Mouse (Mus musculus): Measurements from ENCODE around the gene Mrpl53.

Gene Mrpl53

DNA sequence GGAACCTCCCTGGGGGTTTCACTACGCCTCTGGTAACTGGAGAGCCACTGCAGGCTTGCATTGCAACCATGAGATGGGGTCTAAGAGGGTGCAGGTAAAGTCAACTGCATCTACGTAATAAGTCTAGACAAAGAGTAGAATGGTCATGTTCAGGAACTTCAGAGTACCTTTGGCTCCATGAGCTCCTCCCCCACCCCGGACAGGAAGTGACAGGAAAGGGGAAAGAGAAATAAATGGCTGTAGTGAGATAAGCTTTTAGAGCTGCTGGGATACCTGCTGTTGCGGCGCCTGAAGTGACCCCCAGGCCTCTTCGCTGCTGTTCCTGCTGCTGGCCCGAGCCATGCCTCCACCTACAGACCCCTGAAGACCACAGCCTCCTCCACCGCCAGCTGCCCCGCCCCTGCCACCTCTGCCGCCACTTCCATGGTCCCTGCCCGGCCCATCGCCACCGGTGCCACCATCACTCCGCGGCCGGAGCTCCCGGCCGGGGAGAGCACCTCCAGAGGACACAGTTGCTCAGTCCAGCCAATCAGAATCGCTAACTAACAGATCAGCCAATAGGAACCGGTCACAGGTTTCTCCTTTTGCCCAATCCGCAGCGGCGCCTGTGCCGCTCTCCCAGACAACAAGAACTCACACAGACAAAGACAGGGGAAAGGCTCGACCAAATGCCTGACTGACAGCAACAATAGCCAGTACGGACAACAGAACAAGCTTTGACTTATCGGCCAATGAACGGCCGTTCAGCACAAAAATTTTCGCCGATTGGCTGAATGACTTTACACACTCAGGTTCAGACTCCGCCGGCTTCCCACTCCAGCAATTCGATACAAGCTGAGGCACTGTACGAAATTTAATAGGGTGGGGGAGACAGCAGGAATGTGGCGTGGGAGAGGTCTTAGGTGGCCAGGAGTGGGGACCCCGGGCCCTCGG is 12.4 kb downstream of the Mrpl53 start, which contains the start of gene Wbp1:
Wbp1 (minus strand) TSS at position 630 of the 933 bp plus-strand sequence.
- peak; percentile 88 to 94 for DNase-seq (ENCODE audit: low spot score in 2 of 2)

GRCm38 (mm10) chr6:83121863-83122710 is 13.2 kb downstream of the Mrpl53 start:
- peak in 1 of 2 experiments; percentile 37 for DNase-seq (ENCODE audit: low spot score in 2 of 2)

DNA sequence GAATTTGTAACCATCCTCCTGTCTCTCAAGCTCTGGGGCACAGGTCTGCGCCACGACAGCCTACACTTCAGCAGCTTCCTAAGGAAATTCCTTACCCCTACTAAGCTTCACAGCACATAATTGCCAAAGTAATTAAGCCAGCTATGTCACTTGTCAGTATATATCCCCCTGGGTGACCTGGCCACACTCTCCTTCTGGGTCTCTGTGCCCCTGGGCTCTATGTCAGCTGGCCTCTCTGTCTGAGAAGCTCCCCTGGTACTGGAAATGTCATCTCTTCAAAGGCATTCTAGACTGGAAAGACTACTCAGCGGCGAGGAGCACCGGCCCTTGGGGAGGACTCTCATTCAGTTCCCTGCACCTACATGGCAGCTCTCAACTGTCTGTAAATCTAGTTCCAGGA is 14.1 kb downstream of the Mrpl53 start:
- no peak for DNase-seq (ENCODE audit: low spot score in 2 of 2)

- peak; percentile 84 to 91 for DNase-seq (ENCODE audit: low spot score in 2 of 2)
Measured at GRCm38 (mm10) chr6:83124851-83125312, 16.0 kb downstream of the Mrpl53 start.

DNA sequence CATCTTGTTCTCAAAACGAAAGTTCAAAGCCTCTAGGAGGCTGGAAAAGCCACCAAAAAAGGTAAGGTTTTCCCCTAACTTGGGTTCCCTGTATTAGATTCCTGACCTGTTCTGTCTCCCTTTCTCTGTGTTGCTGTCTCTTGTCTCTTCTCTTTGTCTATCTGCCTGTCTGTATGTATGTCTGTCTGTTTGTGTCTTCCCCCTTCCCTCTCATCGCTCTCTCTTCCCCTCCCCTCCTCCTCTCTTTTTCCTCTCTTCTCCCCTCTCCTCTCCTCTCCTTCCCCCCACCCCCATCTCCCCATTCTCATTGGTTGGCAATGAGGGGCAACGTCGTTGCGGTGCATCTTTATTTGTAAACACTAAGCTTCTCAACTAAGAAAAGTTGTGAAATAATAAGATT is 16.5 kb downstream of the Mrpl53 start, which contains the start of gene Ino80b:
Ino80b (minus strand) TSS at position 101 of the 400 bp plus-strand sequence.
- DNase-seq (ENCODE audit: low spot score in 2 of 2), result no peak

- no peak for DNase-seq (ENCODE audit: low spot score in 2 of 2)
Measured at GRCm38 (mm10) chr6:83127419-83127818, 18.6 kb downstream of the Mrpl53 start.

GRCm38 (mm10) chr6:83131469-83132034 is 22.7 kb downstream of the Mrpl53 start:
- no peak for DNase-seq (ENCODE audit: low spot score in 2 of 2)

- DNase-seq (ENCODE audit: low spot score in 2 of 2), result no peak
Measured at GRCm38 (mm10) chr6:83132176-83132919, 23.5 kb downstream of the Mrpl53 start.

- no peak for DNase-seq (ENCODE audit: low spot score in 2 of 2)
Measured at GRCm38 (mm10) chr6:83134226-83134625, 25.4 kb downstream of the Mrpl53 start.

DNA sequence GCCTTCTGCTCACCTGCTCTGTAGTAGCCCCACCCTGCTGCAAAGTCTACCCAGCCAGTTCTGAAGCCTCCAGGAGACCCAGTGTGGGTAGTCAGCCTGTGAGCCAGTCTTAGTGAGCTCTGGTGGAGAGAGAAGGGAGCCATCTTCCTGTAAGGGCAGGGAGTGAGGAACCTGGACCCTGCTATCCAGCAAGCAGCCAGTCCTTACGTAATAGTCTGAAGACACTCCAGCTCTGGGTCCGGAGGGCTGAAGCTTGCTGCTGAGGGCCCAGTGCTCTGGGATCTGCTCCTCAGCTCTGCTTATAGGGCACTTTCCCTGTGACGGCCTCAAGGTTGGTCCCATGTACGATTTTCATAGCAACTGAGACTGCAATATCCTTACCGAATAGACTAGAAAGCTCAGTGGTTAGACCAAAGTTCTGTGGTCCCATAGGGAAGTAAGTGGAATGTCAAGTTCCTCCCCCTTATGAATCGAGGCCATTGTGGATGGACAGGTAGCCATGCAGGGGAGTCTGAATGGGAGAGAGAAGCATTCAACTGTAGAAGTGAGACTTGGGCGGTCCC is 26.2 kb downstream of the Mrpl53 start, which contains the start of gene Rtkn:
Rtkn (plus strand) TSS at position 513 of the 563 bp plus-strand sequence.
- no peak for DNase-seq (ENCODE audit: low spot score in 2 of 2)

GRCm38 (mm10) chr6:83135571-83136161 is 26.8 kb downstream of the Mrpl53 start:
- DNase-seq (ENCODE audit: low spot score in 2 of 2), result no peak

DNA sequence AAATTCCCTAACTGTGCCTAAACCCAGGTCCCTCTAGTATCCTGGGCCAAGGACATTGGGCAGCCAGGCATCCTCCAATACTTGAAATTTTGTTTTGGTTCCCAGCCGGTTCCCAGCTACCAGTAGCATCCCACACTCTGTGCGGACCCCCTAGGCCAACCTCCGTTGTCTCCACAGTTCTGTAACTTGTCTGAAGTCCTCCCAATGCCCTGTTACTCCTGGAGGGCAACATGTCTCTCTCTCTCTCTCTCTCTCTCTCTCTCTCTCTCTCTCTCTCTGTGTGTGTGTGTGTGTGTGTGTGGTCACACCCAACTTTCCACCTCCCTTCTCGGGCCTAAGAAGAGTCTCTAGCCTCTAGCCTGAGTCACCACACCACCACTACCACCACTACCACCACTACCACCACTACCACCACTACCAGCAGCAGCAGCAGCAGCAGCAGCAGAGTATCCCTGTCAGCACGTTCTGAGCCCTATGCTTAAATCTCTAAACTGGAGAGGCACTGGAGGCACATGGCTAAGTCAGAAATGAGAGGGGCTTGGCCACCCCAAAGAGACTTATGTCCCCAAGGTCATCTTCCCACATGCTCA is 27.5 kb downstream of the Mrpl53 start:
- no peak for DNase-seq (ENCODE audit: low spot score in 2 of 2)

DNA sequence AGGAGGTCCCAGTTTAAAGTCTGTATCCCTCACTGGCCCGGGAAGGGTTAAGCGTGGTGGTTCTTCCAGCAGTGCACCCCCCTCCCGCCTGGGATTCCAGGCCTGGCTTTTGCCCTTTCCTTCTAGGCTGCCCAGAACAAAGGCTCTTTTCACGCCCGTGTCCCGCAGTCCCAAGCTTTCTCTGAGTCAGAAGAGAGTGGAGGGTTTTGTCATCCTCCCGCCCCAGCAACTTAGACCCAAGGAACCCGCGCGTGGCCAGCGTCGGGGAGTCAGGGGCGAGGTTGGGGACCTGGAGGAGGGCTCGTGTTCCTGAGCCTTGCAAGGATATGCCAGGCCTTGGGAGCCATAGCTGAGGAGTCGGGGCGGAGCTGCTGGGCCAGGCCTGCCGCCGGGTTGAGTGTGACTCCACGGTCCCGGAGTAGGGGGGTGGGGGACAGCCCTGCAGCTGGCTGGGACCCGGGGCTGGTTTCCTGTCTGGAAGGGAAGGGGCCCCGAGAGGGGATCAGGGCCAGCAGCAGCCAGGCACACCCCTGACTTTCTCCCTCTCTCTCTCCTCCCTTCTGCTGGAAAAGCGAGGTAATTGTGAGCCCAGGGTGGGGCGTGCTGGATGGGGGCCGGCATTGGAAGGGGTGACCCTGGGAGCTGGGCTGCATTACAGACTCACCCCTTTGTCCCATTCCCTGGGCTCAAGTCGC is 28.2 kb downstream of the Mrpl53 start:
- peak; percentile 71 to 80 for DNase-seq (ENCODE audit: low spot score in 2 of 2)

- DNase-seq (ENCODE audit: low spot score in 2 of 2), result no peak
Measured at GRCm38 (mm10) chr6:83137576-83137950, 28.7 kb downstream of the Mrpl53 start.

DNA sequence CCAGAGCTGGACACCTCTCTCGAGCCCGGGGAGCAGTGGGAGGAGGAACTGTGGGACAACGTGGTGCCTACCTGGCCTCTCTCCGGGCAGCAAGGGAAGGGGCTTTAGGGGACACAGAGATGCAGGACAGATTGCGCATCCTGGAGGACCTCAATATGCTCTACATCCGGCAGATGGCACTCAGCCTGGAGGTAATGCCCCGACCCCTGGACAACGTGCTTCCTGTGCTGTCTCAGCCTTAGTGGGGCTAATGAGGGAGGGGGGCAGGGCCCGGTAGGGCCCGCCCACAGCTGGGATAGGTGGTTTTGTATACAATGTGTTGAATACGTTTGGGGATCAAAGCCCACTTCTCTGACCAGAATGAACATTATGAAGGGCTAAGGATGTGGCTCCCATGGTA is 29.2 kb downstream of the Mrpl53 start:
- DNase-seq (ENCODE audit: low spot score in 2 of 2), result no peak

GRCm38 (mm10) chr6:83140044-83140443 is 31.2 kb downstream of the Mrpl53 start:
- no peak for DNase-seq (ENCODE audit: low spot score in 2 of 2)

DNA sequence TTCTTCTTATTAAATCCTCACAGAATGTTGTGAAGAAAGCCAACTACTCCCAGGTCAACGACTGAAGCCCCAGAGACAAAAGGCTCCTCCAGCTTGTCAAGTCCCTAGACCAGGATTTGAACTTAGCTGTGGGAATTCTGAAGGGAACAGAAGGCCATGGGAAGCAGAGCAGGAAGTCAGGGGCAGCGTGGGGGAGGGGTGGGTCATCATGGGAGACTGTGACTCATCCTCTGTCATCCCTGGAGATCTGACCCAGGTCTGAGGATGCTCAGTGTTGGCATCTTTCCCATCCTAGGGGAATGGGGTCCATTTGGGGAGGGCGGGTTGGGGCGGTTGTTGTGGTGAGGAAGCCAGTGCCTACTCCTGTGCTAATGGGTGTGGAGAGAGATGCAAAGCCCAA is 32.8 kb downstream of the Mrpl53 start:
- no peak for DNase-seq (ENCODE audit: low spot score in 2 of 2)

- no peak for DNase-seq (ENCODE audit: low spot score in 2 of 2)
Measured at GRCm38 (mm10) chr6:83142211-83142731, 33.4 kb downstream of the Mrpl53 start.

GRCm38 (mm10) chr6:83142886-83143285 is 34.0 kb downstream of the Mrpl53 start:
- no peak for DNase-seq (ENCODE audit: low spot score in 2 of 2)
